Mouse (Mus musculus) bone marrow macrophage, adult 2 months (primary cell): ENCODE measurements at regions not wholly inside any gene's neighbourhood (a gene's known extent, or its start where the extent isn't known, plus 50 kb on each side); places are given as distances from the start of the nearest gene placed in this dataset.

Source experiments
- H3K27ac ChIP-seq: 2 replicates; pipeline ENCODE4 v1.5.1; 2012; ENCODE audit warnings: low read depth, low read length; ENCODE audit not compliant: insufficient read depth
- H3K4me1 ChIP-seq: 2 replicates; pipeline ENCODE4 v1.6.1; 2012; ENCODE audit warnings: low read length; ENCODE audit not compliant: control insufficient read depth, insufficient read depth
- H3K4me3 ChIP-seq: 2 replicates; pipeline ENCODE4 v1.5.1; 2012; ENCODE audit warnings: mild to moderate bottlenecking, low read length, moderate library complexity; ENCODE audit not compliant: insufficient read depth
- CTCF ChIP-seq: IDR thresholded peaks from 2 replicates; pipeline ENCODE4 v1.5.1; 2012; ENCODE audit warnings: low read depth, mild to moderate bottlenecking, low read length, moderate library complexity
- POLR2A ChIP-seq: IDR thresholded peaks from 2 replicates; pipeline ENCODE4 v1.6.1; 2012; ENCODE audit warnings: mild to moderate bottlenecking, low read depth, low read length, borderline replicate concordance

- no peaks in the 10 kb centered on the region for H3K4me1 ChIP-seq
- H3K27ac ChIP-seq: no peak overlapping the region
- TF ChIP-seq POLR2A (no peak), CTCF (no peak)
- no peak overlapping the region for H3K4me3 ChIP-seq
Measured at GRCm38 (mm10) chr19:54429062-54429461, 385.1 kb downstream of the Adra2a start.

- TF ChIP-seq CTCF (no peak), POLR2A (no peak)
- H3K4me3 ChIP-seq: no peak overlapping the region
- H3K4me1 ChIP-seq: no peaks in the 10 kb centered on the region
- no peak overlapping the region for H3K27ac ChIP-seq
Measured at GRCm38 (mm10) chr19:54440713-54441112, 396.8 kb downstream of the Adra2a start.

GRCm38 (mm10) chr19:54460426-54461170, 416.6 kb downstream of the Adra2a start:
- no peaks in the 10 kb centered on the region for H3K4me1 ChIP-seq
- H3K27ac ChIP-seq: no peak overlapping the region
- no peak overlapping the region for H3K4me3 ChIP-seq
- TF ChIP-seq POLR2A (no peak), CTCF (no peak)

- H3K4me1 ChIP-seq: no peaks in the 10 kb centered on the region
- TF ChIP-seq CTCF: no peak
- no peak for TF ChIP-seq POLR2A
- H3K4me3 ChIP-seq: no peak overlapping the region
- H3K27ac ChIP-seq: no peak overlapping the region
Measured at GRCm38 (mm10) chr19:54462480-54462879, 418.5 kb downstream of the Adra2a start.

GRCm38 (mm10) chr19:54470034-54470433, 426.1 kb downstream of the Adra2a start:
- H3K4me1 ChIP-seq: no peaks in the 10 kb centered on the region
- H3K27ac ChIP-seq: no peak overlapping the region
- TF ChIP-seq CTCF (no peak), POLR2A (no peak)
- no peak overlapping the region for H3K4me3 ChIP-seq

GRCm38 (mm10) chr19:54498066-54498465, 454.1 kb downstream of the Adra2a start:
- Histone ChIP-seq H3K4me1 (no peaks in the 10 kb centered on the region), H3K4me3 (no peak overlapping the region), H3K27ac (no peak overlapping the region)
- no peak for TF ChIP-seq CTCF
- no peak for TF ChIP-seq POLR2A

GRCm38 (mm10) chr19:54533858-54534257, 489.9 kb downstream of the Adra2a start:
- no peak overlapping the region for H3K27ac ChIP-seq
- no peak for TF ChIP-seq CTCF
- no peak for TF ChIP-seq POLR2A
- H3K4me3 ChIP-seq: no peak overlapping the region
- H3K4me1 ChIP-seq: no peaks in the 10 kb centered on the region

- TF ChIP-seq CTCF (no peak), POLR2A (no peak)
- Histone ChIP-seq H3K4me1 (no peaks in the 10 kb centered on the region), H3K27ac (no peak overlapping the region), H3K4me3 (no peak overlapping the region)
Measured at GRCm38 (mm10) chr19:54555351-54555750, 511.4 kb downstream of the Adra2a start.

- no peak for TF ChIP-seq POLR2A
- no peak for TF ChIP-seq CTCF
- Histone ChIP-seq H3K4me1 (no peaks in the 10 kb centered on the region), H3K4me3 (no peak overlapping the region), H3K27ac (no peak overlapping the region)
Measured at GRCm38 (mm10) chr19:54557984-54558383, 514.0 kb downstream of the Adra2a start.

- H3K4me1 ChIP-seq: no peaks in the 10 kb centered on the region
- H3K27ac ChIP-seq: no peak overlapping the region
- TF ChIP-seq CTCF: no peak
- no peak for TF ChIP-seq POLR2A
- H3K4me3 ChIP-seq: no peak overlapping the region
Measured at GRCm38 (mm10) chr19:54583574-54583973, 539.6 kb downstream of the Adra2a start.

- Histone ChIP-seq H3K27ac (no peak overlapping the region), H3K4me3 (no peak overlapping the region), H3K4me1 (no peaks in the 10 kb centered on the region)
- TF ChIP-seq POLR2A (no peak), CTCF (no peak)
Measured at GRCm38 (mm10) chr19:54584687-54585237, 540.8 kb downstream of the Adra2a start.
